Mouse (Mus musculus) stomach, postnatal 0 days (tissue): ENCODE measurements at regions not wholly inside any gene's neighbourhood (a gene's known extent, or its start where the extent isn't known, plus 50 kb on each side); places are given as distances from the start of the nearest gene placed in this dataset.

Experiments
- CTCF ChIP-seq: IDR thresholded peaks from 2 replicates; pipeline ENCODE4 v1.5.1; 2016; ENCODE audit warnings: antibody characterized with exemption, low read depth, mild to moderate bottlenecking, moderate library complexity
- EP300 ChIP-seq: optimal IDR thresholded peaks from 2 replicates; pipeline ENCODE3; 2016; ENCODE audit warnings: antibody characterized with exemption

DNA sequence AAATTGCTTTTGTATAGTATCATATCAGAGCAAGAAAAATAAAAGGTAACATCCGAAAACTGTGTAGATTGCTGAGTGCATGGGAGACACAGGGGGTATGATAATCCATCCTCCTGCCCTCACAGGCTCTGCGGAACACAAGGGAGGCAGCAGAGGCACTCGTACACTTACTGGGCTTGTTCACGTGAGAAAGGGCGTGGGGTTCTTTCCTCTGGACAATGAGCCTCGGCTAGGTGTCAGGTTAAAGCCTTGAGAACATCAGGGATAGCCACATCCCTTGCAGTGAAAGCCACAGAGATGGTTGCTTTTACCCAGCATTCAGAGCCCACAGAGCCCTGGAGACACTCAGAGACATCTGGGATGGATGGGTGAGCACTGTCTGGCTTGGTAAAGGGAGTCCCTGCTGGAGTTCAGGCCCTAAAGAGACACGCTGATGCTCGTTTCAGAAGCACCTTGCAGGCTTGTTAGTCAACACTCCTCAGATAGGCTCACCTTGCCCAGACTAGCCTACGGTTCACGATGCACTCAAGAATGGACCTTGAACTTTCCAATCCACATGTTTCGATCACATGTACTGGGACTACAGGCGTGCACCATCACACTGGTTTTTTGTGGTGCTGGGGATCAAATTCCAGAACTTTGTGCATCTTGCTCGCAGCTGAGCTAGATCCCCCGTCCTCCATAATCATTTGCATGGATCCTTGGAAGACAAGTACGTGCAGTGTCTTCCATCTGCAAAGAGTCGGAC is 83.5 kb upstream of the Spin1 start:
- TF ChIP-seq CTCF (no peak), EP300 (no peak)
